Mouse (Mus musculus) thymus, adult 18-20 months (tissue): ENCODE measurements around the gene Zfpl1.
"Not testable (repeated sequence)": the region's sequence is repeated elsewhere in the genome, so short reads cannot be mapped to it uniquely, and the experiment has no call there.

Source experiments
- DNase-seq, 2 experiments: peaks; one replicate each; pipeline ENCODE4 v3.0.0; 2022; ENCODE audit warnings: mixed read lengths in 2 of 2

Gene Zfpl1

DNA sequence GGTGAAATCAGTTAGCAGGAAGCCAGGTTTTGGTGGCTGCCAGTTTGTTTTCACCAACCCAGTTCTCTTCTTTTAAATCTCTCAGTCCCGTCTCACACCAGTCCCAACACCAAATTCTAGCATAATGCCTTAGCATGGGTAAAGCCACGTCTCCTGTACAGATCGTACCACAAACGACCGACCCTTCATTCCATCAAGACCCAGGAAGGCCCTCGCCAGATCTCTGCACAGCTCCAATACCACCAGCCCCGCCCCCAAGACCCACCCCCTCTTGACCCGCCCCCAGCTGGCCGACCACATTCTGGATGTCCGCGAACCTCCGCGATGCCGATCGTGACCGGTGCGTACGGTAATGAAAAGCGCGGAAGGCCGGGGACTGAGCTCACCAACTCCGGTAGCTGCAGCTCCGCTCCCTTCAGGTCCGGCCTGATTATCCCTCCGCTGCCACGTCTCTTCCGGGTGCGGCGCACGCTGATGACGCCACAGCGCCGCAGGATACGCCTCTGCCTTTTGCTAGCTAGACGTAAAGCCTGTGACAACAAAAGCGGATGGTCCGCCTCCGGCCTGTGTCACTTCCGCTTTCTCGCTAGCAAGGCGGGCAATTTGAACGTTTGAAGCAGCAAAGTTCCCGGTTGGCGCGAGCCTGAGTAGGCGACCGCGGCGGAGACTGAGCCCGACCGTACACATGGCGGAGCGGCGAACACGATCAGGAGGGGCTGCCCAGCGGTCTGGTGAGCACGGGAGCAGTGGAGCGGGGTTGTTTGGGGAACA lies at the start of gene Zfpl1, which contains the start of gene Cdca5:
Zfpl1 (minus strand) TSS at position 479 of the 771 bp plus-strand sequence.
Cdca5 (plus strand) TSS at position 506 of the 771 bp plus-strand sequence.
- peak; percentile 93 to 95 for DNase-seq

- not testable (repeated sequence) for DNase-seq
Measured at GRCm38 (mm10) chr19:6133197-6133596, 48.4 kb upstream of the Zfpl1 start.

GRCm38 (mm10) chr19:6132171-6132827 lies 47.5 kb upstream of the Zfpl1 start:
- DNase-seq, result no peak

DNA sequence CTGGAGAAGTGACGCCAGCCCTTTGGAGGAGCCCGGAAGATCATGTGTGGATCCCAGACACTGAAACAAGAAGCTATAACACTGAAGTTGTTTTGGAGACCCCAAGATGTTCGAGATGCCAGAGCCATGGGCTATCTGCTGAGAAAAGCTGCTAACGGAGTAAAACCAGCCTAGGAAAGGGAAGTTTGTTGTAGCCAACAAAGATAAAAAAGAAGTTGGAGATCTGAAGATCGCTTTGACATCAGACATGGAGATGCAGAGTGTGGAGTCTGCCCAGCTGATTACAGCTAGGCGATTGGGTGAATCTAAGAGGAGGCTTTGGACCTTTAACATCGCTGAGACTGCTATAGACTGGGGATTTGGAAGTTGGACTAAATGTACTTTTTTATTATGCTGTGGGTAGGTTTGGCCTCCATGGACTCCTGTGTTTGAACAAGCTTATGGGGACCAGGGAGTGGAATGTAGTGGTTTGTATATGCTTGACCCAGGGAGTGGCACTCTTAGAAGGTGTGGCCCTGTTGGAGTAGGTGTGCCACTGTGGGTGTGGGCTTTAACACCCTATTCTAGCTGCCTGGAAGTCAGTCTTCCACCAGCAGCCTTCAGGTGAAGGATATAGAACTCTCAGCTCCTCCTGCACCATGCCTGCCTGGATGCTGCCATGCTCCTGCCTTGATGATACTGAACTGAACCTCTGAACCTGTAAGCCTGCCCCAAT lies 45.8 kb upstream of the Zfpl1 start:
- not testable (repeated sequence) for DNase-seq

DNA sequence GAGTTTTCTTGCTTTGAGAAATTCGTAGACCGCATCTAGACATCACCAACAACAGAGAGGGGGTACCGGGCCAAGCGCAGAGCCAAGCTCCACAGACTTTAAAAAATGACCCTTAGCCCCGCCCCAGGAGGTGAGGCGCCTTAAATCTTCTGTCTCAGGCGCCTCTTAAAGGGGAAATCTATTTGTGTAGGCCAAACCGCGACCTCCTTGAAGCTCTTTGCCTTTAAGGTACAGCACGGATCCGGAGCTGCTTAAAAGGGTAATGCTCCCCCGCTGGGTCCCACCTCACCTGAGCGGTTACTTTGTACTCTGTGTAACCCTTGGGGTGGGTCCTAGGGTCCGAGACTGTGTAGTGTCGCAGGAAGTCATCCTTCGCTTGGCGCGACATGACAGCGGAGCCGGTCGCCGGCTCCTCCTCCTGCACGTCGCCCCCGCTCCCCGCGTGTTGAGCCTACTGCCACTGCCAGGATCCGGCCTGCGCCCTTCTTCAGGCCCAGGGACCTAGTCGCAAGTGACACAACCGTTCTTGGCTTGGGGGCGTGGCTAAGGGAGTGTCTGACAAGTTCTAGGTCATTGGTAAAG lies 43.1 kb upstream of the Zfpl1 start, which contains the start of gene Snx15:
Snx15 (minus strand) TSS at position 545 of the 582 bp plus-strand sequence.
- DNase-seq, result peak; percentile 94 to 97

DNA sequence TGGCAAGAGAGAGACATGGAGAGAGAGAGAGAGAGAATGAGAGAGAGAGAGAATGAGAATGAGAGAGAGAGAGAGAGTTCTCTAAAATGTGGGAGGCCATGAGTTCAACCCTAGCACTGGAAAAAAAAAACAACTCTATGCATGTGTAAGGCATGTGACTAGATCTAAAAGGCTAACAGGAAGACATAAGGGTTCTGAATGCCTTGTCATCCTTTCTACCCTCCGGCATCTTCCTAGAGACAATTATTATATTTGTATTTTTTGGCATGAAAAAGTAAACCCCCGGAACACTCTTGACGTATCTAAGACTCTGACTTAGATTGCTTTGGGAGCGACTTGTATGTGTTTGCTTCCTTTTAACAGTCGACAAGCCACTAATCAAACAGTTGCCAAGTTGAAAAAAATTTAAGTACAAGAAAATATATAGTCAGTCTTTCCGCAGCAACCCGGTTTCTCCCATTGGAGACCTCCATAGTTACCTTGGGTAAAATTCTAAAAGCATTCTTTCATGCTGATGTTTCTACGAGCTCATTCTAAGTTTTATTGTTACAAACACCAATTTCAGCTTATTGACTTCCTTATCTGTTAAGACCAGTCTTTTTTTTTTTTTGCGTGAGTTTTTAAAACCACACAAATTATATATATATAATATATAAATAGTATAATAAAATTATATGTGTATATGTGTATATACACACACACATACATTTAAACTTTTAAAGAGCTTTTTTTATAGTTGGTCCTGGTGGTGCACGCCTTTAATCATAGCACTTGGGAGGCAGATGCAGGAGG lies 42.2 kb upstream of the Zfpl1 start:
- DNase-seq, result no peak

GRCm38 (mm10) chr19:6126289-6126688 lies 41.5 kb upstream of the Zfpl1 start:
- no peak for DNase-seq

DNA sequence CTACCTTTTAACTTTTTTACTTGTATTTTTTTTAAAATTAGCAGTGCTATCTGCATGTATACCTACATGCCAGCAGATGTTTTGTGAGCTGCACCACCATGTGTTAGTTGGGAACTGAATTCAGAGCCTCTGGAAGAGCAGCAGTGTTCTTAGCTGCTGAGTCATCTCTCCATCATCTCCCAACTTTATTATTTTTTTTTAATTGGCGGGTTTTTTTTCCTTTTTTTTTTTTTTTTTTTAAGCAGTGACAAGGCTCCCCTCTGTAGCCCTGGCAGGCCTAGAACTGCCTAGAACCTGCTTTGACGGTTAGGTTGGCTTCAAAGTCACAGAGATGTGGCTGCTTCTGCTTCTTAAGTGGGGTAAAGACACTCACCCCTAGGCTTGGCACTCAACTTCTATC lies 40.1 kb upstream of the Zfpl1 start:
- no peak for DNase-seq

DNA sequence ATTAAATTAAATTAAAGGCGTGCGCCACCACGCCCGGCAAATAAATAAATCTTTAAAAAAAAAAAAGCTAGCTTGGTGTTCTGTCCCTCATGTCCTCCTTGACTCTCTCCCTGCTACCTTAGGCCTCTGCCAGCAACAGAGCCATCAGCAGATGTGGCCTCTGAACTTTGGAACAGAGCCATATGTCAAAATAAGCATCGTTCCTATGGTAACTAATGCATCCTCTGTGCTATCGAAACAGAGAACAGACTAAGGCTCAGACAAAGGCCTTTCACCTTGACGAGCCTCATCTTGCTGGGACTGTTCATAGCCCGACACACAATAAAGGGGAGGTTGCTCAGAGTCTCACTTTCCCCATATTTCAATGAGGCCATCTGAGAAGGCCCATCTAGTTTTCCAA lies 38.6 kb upstream of the Zfpl1 start:
- DNase-seq, result no peak

- no peak for DNase-seq
Measured at GRCm38 (mm10) chr19:6121761-6122160, 37.0 kb upstream of the Zfpl1 start.

GRCm38 (mm10) chr19:6118677-6119185 lies 34.0 kb upstream of the Zfpl1 start:
- DNase-seq, result no peak

- DNase-seq, result peak; percentile 81 to 86
Measured at GRCm38 (mm10) chr19:6117986-6118676, 33.4 kb upstream of the Zfpl1 start, which contains the start of gene Sac3d1. TSS of gene Sac3d1 (minus strand) at chr19:6118650.

- peak in 1 of 2 experiments; percentile 24 for DNase-seq
Measured at GRCm38 (mm10) chr19:6117346-6117985, 32.7 kb upstream of the Zfpl1 start.

- no peak for DNase-seq
Measured at GRCm38 (mm10) chr19:6116113-6116850, 31.5 kb upstream of the Zfpl1 start.

- DNase-seq, result no peak
Measured at GRCm38 (mm10) chr19:6113116-6113515, 28.4 kb upstream of the Zfpl1 start.

DNA sequence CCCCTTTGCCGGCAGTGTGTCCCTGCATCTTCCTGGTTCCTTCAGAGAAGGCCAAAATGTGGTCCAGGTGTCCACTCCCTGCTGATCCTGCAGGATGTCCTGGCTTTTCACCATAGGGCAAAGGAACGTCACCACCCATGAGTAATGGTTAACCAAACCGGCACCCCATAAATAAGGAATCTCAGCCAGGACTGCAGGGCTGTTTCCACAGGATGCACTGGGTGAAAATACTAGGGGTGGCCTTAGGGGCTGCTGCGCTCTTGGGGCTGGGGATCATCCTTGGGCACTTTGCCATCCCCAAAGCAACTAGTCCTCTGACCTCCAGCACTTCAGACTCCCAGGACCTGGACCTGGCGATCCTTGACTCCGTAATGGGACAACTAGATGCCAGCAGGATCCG lies 20.8 kb upstream of the Zfpl1 start, which contains the start of gene Naaladl1:
Naaladl1 (plus strand) TSS at position 197 of the 400 bp plus-strand sequence.
- no peak for DNase-seq

DNA sequence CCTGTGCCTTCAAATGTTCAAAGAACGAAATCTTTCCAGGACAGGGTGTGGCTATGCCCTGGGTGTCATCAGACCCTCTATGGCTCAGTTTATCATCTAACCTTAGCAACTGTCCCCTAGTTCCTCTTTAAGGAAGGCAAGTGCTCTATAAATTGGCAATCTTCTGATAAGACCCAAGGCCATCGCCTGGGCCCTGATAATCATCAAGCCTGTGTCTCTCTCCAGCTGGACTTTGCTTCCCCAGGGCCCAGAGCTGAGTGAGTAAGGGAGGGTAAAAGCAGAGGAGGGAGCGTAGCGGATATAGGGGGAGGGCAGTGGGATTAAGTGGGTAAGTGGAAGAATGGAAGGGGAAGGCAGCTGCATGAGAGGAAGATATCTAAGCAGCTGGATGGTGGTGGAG lies 19.7 kb upstream of the Zfpl1 start:
- no peak for DNase-seq

GRCm38 (mm10) chr19:6102169-6102853 lies 17.6 kb upstream of the Zfpl1 start:
- no peak for DNase-seq

DNA sequence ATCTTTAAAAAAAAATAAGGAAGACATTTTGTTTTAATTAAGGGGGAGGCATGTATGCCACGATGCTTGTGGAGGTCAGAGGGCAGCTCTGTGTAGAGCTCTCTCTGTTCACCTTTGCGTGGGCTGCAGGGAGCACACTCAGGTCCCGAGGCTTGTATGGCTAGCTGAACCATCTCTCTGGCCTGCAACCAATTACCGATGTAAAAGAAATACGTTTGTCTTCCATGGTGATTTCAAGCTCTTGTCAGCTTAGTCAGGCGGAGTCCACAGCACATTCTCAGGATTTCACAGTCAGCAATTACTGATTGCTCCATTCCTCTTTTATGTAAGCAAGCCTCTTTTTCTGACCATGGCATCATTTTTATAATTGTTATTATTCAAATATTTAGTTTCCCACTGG lies 16.4 kb upstream of the Zfpl1 start:
- DNase-seq, result no peak
